Mouse (Mus musculus) G1E (cell line): Measurements from ENCODE around the gene Klhl29.

Experiments
- CTCF ChIP-seq: IDR thresholded peaks from 2 replicates; pipeline ENCODE4 v1.5.1; 2012; ENCODE audit warnings: low read depth, low read length, inconsistent platforms, mixed read lengths
- POLR2AphosphoS5 ChIP-seq: IDR thresholded peaks from 2 replicates; pipeline ENCODE4 v1.6.1; 2012; ENCODE audit warnings: low read depth, low read length, inconsistent platforms; ENCODE audit not compliant: insufficient replicate concordance

GRCm38 (mm10) chr12:5283654-5284053, 91.8 kb downstream of the Klhl29 start:
- TF ChIP-seq POLR2AphosphoS5 (no peak), CTCF (no peak)
